Mouse (Mus musculus) neutrophil, adult 65 days (primary cell): ENCODE results near the gene Ddx28. TPM values are rescaled to one million over a fixed set of nuclear protein-coding genes. Genes with fewer than 3 reads are reported as not detected.

Source experiments
- total RNA-seq: library from RNA; stranded (reverse); gene quantifications from 2 replicates; pipeline ENCODE4 v1.2.4, GENCODE M21; 2023

Gene Ddx28
- 12.2 and 15.5 TPM in 2 replicates for total RNA-seq

GRCm38 (mm10) chr8:106011643-106011986, at the start of gene Ddx28:
Ddx28 (minus strand) TSS chr8:106011882.

GRCm38 (mm10) chr8:106058731-106059612, 47.3 kb upstream of the Ddx28 start, which contains the start of gene Nfatc3:
Nfatc3 (plus strand) TSS chr8:106058840.

GRCm38 (mm10) chr8:106005875-106006274, 5.8 kb downstream of the Ddx28 start, which contains the start of gene Dpep2nb:
Dpep2nb (minus strand) TSS chr8:106005975.

GRCm38 (mm10) chr8:105990856-105991387, 20.8 kb downstream of the Ddx28 start, which contains the start of gene Dus2:
Dus2 (plus strand) TSS chr8:105991337.

GRCm38 (mm10) chr8:105979325-105979724, 32.4 kb downstream of the Ddx28 start, which contains the start of gene Dpep3:
Dpep3 (minus strand) TSS chr8:105979429.

GRCm38 (mm10) chr8:105965905-105966341, 45.8 kb downstream of the Ddx28 start, which contains the start of gene Slc12a4:
Slc12a4 (minus strand) TSS chr8:105966097.

Other genes with a start within 250 kb of the Ddx28 start
- gene Ranbp10, start 184.5 kb downstream of the Ddx28 start, total RNA-seq: 25.4 and 31.0 TPM in 2 replicates
- not detected in 2 replicates for gene Tsnaxip1, start 184.2 kb downstream of the Ddx28 start, total RNA-seq
- gene Cenpt, start 158.6 kb downstream of the Ddx28 start, total RNA-seq: 10.3 and 15.0 TPM in 2 replicates
- 29.9 and 31.8 TPM in 2 replicates for gene Thap11, start 156.8 kb downstream of the Ddx28 start, total RNA-seq
- 4.2 and 17.5 TPM in 2 replicates for gene Nutf2, start 151.3 kb downstream of the Ddx28 start, total RNA-seq
- 42.1 and 49.4 TPM in 2 replicates for gene Edc4, start 131.0 kb downstream of the Ddx28 start, total RNA-seq
- gene Nrn1l, start 118.3 kb downstream of the Ddx28 start, total RNA-seq: not detected in 2 replicates
- gene Pskh1, start 111.4 kb downstream of the Ddx28 start, total RNA-seq: 8.1 and 8.8 TPM in 2 replicates
- not detected in 2 replicates for gene Ctrl, start 78.0 kb downstream of the Ddx28 start, total RNA-seq
- 64.3 and 67.4 TPM in 2 replicates for gene Psmb10, start 73.4 kb downstream of the Ddx28 start, total RNA-seq
- gene Lcat, start 68.5 kb downstream of the Ddx28 start, total RNA-seq: not detected in 2 replicates
- 5.3 and 7.5 TPM in 2 replicates for gene Slc12a4, start 45.8 kb downstream of the Ddx28 start, total RNA-seq
- not detected in 2 replicates for gene Dpep3, start 32.5 kb downstream of the Ddx28 start, total RNA-seq
- 2.4 and 2.8 TPM in 2 replicates for gene Dus2, start 20.5 kb downstream of the Ddx28 start, total RNA-seq
- gene Dpep2nb, start 5.9 kb downstream of the Ddx28 start, total RNA-seq: not detected in 2 replicates
- 47.1 and 48.2 TPM in 2 replicates for gene Nfatc3, start 47.0 kb upstream of the Ddx28 start, total RNA-seq
- not detected in 2 replicates for gene Esrp2, start 125.1 kb upstream of the Ddx28 start, total RNA-seq
- gene Pla2g15, start 138.5 kb upstream of the Ddx28 start, total RNA-seq: 10.0 and 11.7 TPM in 2 replicates
- gene Slc7a6, start 157.0 kb upstream of the Ddx28 start, total RNA-seq: 4.4 and 6.2 TPM in 2 replicates
- 26.2 and 37.8 TPM in 2 replicates for gene Slc7a6os, start 199.1 kb upstream of the Ddx28 start, total RNA-seq
- 4.2 and 4.6 TPM in 2 replicates for gene Prmt7, start 199.1 kb upstream of the Ddx28 start, total RNA-seq